Mouse (Mus musculus) CD4-positive, CD25-positive, alpha-beta regulatory T cell, adult 4 months (primary cell): Measurements from ENCODE around the gene Acpp. TPM values are rescaled to one million over a fixed set of nuclear protein-coding genes. Genes with fewer than 3 reads are reported as not detected.
A peak's percentile ranks its signal among the peaks of the same experiment; 100 is the strongest.
"Not testable (repeated sequence)": the region's sequence is repeated elsewhere in the genome, so short reads cannot be mapped to it uniquely, and the experiment has no call there.

Experiments
- ATAC-seq: one replicate; pipeline ENCODE4 v1.8.0; 2017
- polyA plus RNA-seq, 2 experiments: library from polyadenylated mRNA; unstranded; fragments of 100-300 nt; shearing (Covaris generic); gene quantifications; one replicate each; pipeline ENCODE4 v1.2.1; 2017

Acpp gene
- polyA plus RNA-seq = 1 to 10 TPM; 2.1 to 4.6 TPM

GRCm38 (mm10) chr9:104337183-104337931, at the start of gene Acpp:
Acpp (minus strand) TSS chr9:104337748.
- peak; percentile 86 for ATAC-seq

DNA sequence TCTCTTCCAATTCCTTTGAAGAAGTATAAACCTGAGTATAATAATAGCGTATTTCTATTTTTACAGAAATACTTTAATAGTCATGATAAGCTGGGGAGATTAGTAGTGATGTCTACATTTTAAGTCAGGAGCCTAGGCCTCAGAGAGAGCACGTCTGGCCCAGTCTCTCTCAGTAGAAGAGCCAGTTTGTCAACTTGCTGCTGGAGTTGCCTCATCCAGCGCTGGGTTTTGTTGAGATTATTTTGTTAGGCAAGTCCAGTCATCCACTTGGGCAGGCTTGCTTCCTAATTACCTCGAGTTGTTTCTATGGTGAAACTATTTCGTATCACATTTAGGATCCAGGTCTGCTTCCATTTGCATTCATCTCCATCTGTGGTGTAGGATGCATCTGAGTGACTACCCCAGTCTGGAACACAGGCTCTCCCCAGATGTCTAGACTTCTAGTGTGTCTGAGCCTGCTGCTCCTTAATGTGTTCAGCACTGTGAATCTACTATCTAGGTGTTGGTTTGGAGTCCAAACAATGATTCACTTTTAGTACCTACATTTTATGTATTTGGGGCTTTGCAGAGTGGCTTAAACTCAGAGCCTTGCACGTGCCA, 45.1 kb upstream of the Acpp start:
- no peak for ATAC-seq

GRCm38 (mm10) chr9:104379532-104380162, 42.1 kb upstream of the Acpp start:
- ATAC-seq = no peak

DNA sequence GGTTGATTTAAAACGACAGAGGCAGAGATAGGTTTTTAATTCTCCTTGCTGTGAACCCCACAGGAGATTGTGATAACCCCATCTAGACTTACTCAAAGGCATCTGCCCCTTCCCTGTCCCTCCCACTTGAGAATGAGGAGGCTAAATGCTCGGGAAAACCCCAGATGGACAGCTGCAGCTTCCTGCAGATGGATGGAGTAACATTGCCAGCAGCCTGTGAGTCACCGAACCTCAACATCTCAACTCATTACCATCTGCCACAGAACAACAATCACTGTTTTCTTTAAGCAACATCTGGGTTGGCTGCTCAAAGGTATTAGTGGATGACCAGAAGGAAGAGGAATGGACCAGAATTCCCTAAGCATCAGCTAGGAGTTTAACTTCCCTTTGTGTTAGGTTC, 38.0 kb upstream of the Acpp start:
- ATAC-seq = no peak

DNA sequence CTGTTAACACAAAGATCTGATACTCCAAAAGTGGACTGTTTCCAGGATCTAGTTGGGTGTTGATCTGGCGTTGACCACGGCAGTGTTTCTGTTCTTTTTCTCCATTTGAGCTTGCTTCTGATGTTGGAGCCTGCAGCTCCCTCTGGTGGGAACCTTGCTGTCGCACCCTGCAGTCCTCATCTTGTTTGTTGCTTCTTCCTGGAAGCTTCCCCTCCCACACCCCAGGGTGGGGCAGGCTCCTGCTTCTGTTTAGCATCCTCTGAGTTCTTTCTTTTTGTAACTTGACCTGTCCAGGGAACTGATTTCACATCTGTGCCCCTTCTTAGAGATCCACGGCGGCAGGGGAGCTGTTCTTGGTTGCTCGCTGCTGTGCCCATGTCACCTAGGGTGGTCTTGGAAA, 35.7 kb upstream of the Acpp start:
- no peak for ATAC-seq

DNA sequence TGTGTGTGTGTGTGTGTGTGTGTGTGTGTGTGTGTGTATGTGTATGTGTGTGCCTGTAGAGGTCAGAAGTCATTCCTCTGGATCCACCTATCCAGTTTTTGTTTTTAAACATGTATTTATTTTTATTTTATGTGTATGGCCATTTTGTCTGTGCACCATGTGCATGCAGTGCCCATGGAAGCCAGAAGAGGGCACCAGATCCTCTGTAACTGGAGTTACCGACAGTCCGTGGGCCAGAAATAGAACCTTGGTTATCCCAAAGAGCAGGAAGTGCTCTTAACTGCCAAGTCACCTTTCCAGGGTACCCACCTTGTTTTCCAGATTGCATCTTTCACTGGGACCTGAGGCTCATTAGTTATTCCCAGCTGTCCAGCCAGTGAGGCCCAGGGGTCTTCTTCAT, 29.4 kb upstream of the Acpp start:
- no peak for ATAC-seq

DNA sequence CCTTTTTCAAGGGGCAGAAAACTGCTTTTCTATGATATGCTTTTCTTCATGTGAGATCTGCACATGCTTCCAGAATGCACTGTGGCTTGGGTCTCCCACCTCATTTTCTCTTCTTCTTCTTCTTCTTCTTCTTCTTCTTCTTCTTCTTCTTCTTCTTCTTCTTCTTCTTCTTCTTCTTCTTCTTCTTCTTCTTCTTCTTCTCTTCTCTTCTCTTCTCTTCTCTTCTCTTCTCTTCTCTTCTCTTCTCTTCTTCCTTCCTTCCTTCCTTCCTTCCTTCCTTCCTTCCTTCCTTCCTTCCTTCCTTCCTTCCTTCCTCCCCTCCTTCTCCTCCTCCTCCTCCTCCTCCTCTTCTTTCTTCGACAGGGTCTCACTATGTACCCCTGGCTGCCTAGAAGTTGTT, 24.4 kb upstream of the Acpp start:
- not testable (repeated sequence) for ATAC-seq

DNA sequence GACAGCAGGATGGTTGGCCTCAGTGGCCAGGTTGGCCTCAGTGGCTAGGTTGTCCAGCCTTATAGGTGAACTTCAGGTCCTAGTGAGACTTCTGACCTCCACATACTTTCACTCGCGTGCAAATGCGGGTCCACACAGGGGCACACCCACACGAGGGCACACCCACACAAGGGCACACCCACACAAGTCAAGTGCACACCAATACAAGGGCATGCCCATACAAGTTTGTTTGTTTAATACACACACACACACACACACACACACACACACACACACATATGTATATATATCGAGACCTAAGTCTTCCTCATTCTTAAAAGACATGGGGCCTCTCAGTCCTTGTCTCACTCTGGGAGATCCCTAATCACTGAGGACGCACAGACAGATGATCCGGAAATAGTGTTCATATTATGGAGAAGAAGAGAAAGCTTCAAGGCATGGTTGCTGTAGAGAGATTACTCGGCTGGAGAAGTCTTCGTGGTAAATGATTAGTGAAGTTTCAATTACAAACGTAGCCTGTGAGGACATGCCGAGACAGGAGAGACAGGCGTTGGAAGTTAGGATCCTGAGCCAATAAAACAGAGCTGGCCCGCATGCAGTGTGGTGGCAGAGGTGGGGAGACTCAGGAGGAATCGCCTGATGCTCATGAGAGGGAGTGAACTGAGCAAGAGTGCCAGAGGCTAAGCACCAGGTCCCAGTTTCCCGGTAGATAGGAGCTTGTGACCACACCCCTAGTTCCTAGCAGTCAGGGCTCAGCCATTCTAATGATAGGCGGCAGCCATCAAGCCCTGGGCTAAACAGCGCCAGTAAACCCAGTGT, 23.7 kb upstream of the Acpp start:
- no peak for ATAC-seq

DNA sequence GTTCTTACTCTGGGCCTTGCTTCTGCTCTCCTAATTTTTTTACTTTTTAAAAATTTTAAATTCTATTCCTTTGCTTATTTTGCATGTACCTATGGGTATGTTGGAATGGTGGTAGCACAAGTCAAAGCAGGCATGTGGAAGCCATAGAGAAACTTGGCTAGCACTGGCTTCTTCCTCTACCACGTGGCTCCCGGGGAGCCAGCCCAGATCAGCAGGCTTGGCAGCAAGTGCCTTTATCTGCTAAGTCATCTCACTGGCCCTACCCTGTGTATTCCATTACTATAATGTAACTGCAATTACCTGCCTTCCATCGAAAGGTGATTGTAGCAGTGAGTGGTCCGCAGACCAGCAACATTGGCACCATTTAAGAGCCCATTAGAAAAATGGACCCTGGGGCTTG, 22.8 kb upstream of the Acpp start:
- ATAC-seq = no peak

DNA sequence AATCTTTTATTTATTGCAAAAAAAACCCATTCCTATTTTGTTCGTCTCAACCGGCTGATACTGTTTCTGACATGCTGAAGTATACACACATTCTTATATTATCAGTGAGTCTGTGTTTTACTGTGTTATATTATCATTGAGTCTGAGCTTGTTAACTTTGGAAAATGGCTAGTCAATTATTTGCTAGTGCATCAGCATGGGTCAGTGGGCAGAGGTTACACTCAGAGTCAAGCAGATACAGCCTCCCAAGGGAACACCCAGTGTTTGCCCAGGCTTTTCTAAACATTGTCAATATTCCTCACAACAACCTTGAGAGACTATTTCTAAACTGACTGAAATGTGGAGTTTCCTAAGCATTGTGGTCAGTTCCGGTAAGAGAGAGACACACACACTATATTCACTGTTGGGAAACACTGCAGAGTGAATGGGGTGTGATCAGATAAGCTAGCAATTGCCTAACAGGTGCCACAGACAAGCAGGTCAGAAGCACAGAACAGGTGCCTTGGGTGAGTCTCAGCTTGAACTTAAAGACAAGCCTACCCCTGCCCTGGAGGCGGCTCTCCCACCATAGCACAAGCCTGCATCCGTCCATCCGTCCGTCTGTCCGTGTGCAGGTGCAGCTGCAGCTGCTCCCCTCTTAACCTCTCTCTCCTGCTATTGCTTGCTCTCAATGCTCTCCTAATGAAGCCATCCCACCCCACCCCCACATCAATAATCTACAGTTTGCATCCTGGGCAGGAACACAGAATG, 18.1 kb upstream of the Acpp start:
- ATAC-seq = no peak

DNA sequence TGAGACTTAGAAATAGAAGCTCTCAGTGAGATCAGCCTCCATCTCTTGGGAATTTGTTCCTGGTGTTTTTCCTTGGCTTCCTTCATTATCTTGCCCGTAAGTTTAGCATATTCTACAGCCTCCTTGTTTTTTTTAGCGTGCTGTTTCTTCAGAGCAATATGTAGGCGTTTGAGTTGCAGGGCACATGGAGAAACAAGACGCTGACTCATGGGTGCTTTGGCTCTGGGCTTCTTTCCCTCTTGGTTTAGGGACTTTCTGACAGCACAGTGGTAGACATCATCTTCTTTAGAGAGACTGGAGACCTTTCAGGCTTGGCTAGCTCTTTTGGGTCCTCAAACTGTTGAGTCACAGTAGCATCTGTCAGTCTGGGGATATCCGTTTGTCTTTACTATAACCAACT, 6.6 kb upstream of the Acpp start:
- no peak for ATAC-seq

DNA sequence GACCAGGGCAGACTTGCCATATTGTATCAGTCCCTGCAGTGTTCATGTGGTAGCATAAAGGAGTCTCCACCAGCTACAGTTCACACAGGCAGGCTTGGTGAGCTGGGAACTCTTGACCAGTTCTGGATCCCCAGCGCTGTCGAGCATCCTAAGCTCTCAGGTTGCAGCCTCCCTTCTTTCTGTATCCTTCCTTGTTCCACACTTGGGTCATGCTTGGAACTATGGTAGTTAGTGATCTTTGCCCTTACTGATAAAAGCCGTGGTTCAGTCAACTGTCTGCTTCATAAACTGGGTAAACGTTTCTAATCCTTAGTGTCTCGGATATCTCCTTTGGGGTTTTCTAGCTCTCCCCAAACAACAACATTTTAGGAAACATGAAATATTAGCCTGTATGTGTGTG, 1.9 kb upstream of the Acpp start:
- ATAC-seq = no peak

- ATAC-seq = no peak
Measured at GRCm38 (mm10) chr9:104338489-104339427, 1.2 kb upstream of the Acpp start.

- ATAC-seq = peak; percentile 51
Measured at GRCm38 (mm10) chr9:104331301-104331700, 6.2 kb downstream of the Acpp start.

- ATAC-seq = no peak
Measured at GRCm38 (mm10) chr9:104328655-104329054, 8.9 kb downstream of the Acpp start.

- ATAC-seq = no peak
Measured at GRCm38 (mm10) chr9:104321519-104321918, 16.0 kb downstream of the Acpp start.

DNA sequence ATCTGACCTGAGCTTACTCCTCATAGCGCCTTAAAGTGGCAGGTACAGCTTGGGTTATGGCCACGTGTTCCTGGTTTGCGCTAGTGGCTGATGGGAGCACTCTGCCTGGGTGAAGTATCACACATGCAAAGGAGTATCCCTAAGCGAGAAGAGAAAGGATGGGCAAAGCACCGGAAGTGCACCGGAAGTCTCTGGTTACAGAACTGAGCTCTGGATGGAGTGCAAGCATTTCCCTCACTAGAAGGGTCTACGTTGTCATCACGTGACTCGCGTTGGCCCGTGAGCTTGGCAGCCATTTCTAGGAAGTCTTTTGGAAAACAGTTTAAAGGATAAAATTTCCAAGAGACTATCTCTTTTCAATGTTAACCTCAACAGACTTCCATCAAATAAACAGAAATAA, 21.2 kb downstream of the Acpp start:
- ATAC-seq = no peak

- ATAC-seq = no peak
Measured at GRCm38 (mm10) chr9:104315499-104315898, 22.0 kb downstream of the Acpp start.

- ATAC-seq = peak; percentile 63
Measured at GRCm38 (mm10) chr9:104306734-104307133, 30.8 kb downstream of the Acpp start.

DNA sequence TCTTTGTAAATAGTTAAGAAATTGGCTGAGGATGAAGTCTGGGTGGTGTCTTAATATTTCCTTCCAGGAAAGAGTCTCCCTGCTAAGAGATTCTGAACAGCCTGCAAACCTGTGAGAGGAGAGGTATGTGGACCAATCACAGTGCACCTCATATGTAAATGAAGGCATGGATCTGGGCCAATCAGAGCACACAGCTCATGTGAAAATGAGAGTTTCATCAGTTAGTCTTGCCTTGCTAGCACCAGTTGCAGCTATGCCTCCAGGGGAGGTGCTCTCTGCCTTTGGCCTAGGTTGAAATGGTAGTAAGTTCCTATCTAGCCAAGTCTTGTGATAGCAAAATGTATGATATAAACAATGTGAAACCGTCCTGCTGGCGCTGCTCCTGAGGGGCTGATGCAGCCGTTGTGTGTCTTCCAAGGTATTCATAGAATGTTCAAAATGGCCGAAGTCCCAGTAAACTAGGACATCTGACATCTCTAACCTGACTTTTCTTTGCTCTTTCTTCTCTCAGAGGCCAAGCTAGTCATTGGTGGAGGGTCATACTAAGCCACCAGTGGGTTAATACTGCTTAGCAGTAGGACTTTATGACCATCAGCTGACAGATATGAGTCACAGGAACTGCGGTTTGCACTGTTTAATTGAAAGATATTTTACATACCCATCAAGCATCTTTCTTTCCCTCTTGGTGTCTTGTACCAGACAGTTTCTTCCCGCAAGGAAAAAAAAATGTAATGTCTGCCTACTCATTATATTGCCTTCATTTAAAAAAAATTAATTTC, 32.0 kb downstream of the Acpp start:
- ATAC-seq = no peak
